Mouse (Mus musculus): ENCODE results near the gene Zbtb26.

Zbtb26 gene

DNA sequence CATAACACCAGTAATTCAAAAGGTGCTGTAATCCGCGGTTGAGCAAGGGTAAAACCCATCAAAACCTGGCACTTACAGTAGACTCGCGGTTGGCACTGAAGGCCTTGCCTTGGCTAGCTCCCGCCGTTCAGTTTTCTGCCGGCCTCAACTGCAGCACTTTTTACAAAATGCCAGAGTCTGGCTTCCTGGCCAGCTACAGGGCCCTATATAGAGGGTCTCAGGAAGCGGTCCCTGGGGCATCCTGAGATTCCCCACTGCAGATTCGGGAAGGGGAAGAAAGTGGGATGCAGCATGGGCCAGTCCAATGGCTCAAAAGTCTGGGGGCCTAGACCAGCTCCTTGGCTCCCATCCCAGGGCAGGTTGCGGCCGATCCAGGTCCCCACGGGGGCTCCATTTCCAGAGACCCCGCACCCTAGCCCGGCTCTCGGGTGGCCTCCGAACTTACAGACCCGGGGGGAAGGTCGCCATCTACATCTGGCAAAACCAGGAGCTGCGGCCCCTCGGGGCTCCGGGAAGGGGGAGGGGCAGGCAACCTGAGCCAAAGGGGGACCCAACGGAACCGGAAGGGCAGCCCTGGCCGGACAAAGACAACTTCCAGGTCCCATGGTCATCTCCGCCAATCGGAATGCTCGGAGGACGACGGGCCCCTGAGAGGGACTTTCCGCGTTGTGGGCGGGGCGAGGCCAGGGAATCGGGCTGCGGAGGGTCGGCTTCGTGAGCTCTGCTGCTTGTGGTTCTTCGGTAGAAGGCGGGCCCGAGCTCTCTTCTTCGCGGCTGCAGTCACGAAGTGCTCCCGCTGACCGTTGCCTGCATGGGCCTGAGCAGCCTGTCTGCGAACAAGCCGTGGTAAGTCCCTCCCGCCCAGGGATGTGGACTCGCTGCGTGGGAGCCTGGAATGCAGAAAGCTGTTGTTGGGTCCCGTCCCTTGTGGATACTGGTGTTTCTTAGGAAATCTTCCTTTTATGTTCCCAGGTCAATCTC lies at the start of gene Zbtb26, which contains the start of the genes Zbtb6 and Rabgap1:
Gene Zbtb26 (minus strand): TSS at position 525 of the 981 bp plus-strand sequence.
Gene Zbtb6 (minus strand): TSS at position 561 of the 981 bp plus-strand sequence.
Gene Rabgap1 (plus strand): TSS at position 669 of the 981 bp plus-strand sequence.
- DNase-seq (ENCODE audit: low spot score) = peak; percentile 97

DNA sequence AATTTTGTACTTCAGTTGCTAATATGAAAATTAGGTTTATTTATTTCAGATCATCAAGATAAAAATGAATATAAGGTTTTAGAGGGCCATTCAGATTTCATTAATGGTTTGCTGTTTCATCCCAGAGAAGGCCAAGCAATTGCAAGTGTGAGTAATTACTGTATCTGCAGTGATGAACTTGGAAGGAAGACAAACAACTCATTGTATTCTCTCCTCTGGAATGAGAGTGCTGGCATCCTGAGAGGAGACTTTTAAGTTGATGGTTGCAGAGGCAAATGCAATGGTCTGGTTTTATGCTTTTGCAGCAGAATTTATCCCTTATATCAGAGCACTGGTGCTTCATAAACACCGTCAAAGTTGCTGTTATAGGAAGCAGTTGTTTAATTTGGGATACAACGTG lies 46.0 kb upstream of the Zbtb26 start:
- no peak for DNase-seq (ENCODE audit: low spot score)

DNA sequence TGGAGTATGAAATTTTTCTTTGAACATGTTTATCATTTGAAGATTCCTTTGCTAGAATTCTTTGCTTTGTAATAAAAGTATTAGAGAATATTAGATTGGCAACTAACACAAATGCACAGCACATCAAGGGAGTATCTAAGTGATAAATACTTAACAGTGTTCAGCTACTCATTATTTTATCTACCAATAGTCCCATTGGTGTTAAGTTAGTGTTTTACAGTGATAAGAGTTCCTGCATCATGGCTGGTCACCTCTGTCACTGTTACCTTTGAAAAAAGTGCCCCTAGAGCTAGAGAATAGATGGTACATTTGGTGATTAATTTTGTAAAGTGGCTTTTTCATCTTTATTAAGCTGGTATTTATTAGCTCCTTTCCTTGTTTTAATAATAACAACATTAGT lies 43.5 kb upstream of the Zbtb26 start:
- DNase-seq (ENCODE audit: low spot score) = no peak

DNA sequence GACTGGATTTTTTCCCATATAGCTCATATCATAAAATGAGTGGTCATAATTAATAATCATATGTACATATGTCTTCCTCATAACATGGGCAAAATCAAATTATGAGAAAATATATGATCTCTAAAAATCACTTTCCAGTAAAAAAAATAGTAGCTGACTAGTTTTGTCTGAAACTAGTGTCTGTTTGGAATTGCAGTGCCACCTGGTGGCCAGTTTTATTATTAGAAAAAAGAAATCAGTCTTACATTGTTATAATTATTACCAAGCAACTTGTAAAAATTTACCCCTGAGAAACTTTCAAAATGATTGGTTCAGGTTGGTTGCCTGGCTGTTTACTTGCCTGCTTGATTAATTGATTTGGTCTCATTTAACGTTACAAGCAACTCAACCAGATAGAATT lies 42.4 kb upstream of the Zbtb26 start:
- DNase-seq (ENCODE audit: low spot score) = peak; percentile 84

DNA sequence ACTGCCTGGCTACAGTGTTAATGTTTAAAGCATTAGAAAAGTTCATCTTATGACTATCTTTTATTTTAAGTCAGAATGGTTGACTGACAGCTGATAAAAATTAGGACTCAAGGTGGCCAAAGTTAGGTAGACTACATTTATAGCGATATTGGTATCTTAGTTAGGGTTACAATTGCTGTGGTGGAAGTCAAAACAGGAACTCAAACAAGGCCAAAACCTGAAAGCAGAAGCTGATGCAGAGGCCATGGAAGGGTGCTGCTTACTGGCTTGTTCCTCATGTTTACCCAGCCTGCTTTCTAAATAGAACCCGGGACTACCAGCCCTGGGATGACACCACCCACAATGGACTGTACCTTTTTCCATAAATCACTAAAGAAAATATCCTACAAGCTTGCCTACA lies 41.2 kb upstream of the Zbtb26 start:
- DNase-seq (ENCODE audit: low spot score) = no peak

DNA sequence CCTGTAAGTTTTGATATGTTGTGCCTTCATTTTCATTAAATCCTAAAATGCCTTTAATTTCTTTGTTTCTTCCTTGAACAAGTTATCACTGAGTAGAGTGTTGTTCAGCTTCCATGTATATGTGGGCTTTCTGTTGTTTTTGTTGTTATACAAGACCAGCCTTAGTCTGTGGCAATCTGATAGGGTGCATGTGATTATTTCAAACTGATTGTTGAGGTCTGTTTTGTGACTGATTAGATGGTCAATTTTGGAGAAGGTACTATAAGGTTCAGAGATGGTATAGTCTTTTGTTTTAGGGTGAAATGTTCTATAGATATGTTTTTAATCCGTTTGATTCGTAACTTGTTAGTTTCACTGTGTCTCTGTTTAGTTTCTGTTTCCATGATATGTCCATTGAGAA lies 37.1 kb upstream of the Zbtb26 start:
- no peak for DNase-seq (ENCODE audit: low spot score)

DNA sequence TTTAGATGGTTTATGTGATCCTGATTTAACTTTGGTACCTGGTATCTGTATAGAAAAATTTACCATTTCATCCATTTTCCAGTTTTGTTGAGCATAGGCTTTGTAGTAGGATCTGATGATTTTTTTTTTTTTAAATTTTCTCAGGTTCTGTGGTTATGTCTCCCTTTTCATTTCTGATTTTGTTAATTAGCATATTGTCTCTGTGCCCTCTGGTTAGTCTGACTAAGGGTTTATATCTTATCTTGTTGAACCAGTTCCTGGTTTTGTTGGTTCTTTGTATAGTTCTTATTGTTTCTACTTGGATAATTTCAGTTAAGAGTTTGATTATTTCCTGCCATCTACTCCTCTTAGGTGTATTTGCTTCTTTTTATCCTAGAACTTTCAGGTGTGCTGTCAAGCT lies 36.6 kb upstream of the Zbtb26 start:
- DNase-seq (ENCODE audit: low spot score) = no peak

DNA sequence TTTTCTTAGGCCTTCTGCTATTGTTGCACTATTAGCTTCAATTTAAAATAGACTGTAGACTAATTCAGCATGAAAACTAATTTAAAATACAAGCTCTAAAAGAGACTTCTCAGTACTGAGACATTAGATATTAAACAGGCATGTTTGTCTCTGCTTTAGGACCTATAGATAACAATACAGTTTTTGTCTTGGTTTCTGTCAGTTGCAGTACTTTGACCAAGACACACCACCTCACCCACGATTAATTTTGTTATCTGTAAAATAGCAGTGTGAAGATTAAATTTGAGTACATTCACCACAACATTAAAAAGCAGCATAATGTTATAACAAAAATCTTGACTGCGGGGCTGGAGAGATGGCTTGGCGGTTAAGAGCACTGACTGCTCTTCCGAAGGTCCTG lies 23.3 kb upstream of the Zbtb26 start:
- no peak for DNase-seq (ENCODE audit: low spot score)

DNA sequence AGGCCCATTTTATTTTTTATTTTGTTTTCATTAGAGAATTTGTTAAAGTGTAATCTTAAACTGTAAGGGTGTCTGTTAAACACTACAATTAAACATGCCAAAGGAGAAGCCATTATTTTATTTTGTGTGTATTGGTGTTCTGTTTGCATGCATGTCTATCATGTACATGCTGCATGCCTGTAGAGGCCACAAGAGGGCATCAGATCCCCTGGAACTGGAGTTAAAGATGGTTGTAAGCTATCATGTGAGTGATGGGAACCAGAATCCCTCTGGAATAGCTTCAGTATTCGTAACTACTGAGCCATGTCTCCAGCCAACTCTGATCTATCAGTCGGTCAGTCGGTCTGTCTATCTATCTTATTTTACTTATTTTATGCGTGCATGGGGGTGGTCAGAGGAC lies 17.8 kb upstream of the Zbtb26 start:
- DNase-seq (ENCODE audit: low spot score) = no peak

DNA sequence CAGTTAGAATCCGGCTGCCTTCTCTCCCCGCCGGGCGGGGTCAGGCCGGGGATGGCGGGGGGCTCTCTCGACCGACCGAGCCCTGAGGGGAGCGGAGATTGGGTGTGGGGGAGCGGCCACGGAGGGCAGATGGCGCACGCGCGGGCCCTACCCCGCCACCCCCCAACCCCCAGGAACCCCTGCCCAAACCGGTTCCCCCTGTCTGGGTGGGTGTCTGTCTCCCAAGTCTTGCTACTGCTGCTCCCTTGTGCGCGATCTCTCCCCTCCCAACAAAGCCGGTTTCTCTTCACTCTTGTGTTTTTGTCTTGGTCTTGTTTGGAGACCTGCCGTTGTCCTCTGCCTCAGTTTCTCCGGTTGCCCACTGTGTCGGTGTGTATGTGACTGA lies 9.4 kb upstream of the Zbtb26 start:
- peak; percentile 45 for DNase-seq (ENCODE audit: low spot score)

DNA sequence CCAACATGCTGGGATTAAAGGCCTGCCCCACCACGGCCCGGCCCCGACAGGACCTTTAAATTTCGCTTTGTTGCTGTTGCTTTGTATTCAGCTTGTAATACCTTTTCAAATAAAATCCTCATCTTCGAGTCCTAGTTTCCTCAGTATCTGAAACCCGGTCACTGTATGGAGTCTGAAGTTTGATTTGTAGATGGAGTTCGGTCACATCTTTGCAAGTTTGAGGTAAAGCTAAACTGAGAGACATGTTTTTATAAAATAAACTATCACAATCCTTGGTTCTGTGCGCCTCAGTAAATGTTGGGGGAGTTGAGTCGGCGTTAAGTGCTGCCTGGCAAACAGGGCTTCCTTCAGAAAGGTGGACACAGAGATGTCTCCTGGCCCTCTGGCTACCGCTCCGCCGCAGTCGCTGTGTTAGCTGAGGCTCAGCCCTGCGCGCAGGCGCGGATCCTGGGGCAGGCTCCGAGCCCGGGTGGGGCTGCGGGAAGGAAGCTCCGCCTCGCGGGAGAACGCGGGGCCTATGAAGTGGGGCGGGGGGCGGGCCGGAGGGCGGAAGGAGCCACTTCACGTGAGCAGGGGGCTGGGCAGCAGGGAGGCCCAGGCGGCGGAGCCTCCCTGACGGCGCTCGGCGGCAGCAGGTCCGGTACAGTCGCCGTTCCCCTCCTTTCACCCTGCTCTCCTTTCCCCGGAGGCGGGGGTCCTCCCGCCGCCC lies 8.9 kb upstream of the Zbtb26 start:
- DNase-seq (ENCODE audit: low spot score) = peak; percentile 95

DNA sequence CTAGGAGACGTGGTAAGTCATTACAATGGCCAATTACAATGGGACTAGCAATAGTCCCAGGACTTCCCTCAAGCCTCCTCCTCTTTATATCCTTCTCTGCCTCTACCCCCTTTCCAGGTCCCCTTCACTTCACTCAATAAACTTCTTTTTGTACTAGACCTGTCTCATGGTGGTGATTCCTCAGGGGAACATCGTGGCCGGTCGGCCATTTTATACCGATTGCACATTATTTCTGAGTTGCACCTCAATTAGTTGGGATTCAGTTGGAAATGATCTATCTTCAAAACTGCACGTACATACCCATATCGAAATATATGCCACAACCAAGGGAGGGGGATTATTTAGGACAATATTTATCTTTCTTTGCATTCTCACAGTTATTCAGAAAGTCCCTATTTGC lies 11.3 kb downstream of the Zbtb26 start:
- DNase-seq (ENCODE audit: low spot score) = peak; percentile 62

DNA sequence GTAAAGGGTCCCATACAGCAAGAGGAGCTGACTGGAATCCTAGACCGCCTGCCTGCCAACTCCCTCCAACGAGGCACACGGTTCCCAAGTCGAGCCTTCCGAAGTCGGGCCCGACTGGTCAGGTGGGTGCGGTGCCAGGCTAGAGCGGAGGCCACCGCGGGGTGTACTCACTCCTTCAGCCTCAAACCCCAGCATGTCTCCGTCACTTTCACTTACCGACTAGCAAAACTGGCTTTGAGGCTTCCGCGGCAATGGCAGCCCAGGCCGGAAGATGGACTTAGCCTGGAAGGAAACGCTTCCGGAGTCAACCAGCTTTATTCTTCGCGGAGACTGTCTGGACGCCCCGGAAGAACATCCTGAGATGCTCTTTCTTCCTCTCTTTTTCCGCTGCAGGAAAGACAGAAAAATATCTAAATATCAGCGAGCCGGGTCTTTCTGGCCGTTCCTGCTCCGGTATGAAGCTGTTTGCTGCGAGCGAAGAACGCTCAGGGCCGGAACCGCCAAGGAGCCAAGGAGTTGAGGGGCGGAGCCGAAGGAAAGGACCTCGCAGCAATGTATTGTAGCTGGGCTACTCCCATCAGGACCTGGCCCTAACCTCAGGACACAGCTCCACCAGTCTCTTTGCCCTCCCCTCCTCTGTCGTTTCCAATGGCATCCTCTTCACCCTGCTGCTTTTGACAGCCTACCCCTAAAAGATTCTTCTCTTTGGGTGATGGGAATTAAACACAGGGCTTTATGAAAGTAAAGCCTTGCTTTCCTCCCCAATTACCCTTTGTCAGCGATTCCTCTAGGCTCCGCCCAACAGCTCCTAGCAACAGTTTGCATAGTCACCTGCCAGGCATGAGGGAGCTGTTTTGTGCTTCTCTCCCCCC lies 12.1 kb downstream of the Zbtb26 start:
- peak; percentile 96 for DNase-seq (ENCODE audit: low spot score)

DNA sequence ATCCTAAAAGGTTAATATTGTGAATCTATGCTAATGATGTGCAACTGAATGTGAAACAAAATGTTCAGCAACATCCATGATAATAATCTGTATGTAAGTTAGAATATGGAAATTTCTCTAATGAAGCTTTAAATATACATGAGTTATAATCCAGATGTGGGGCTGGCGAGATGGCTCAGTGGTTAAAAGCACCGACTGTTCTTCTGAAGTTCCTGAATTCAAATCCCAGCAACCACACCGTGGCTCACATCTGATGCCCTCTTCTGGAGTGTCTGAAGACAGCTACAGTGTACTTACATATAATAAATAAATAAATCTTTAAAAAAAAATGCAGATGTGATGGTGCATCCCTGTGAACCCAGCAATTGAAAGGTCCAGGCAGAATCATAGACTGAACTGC lies 19.3 kb downstream of the Zbtb26 start:
- DNase-seq (ENCODE audit: low spot score) = peak; percentile 41

DNA sequence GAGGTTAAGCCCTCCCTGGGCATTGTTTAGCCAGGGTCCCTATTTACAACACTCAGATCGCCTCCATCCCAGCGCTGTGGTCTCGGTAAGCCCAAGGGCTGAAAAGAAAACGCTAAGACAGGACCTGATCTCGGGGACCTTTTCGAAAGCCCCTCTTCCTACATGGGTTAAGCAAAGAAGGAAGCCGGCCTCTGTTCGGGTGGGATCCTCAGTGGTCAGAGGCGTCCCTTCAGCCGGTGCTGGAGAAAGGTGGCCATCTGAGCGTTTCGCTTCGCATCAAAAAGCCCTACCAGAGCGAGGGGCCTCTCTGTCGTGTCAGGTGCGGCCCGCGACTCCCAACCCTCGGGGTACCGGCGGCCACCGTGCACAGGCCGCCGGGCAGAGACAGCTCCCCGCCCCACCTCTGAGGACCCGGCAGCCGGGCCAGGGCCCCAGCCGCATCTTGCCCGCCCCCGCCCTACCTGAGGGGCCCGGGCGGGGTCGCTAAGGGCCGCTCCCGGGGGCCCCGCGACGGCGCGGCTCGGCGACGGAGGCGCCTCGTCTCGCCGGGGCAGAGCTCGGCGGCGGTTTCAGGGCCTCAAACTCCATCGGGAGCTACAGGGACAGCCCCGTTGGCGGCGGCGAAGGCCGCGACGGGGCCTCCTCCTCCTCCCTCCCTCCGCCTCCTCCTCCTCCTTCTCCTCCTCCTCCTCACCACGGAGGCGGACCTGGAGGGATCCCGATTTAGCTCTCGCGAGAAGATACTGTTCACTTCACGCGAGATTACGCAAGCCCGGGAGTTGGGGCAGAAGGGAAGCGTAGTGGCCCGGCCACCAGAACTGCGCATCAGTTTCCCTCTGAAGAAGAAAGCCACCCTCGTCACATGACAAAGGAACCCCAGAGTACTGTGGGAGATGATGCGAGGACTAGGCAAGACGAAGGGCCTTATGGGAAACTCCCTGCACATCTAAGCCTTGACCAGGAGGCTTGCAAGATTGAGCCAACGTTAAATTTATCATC lies 20.3 kb downstream of the Zbtb26 start, which contains the start of gene Rc3h2:
Gene Rc3h2 (minus strand): TSS at position 598 of the 999 bp plus-strand sequence.
- DNase-seq (ENCODE audit: low spot score) = peak; percentile 99

DNA sequence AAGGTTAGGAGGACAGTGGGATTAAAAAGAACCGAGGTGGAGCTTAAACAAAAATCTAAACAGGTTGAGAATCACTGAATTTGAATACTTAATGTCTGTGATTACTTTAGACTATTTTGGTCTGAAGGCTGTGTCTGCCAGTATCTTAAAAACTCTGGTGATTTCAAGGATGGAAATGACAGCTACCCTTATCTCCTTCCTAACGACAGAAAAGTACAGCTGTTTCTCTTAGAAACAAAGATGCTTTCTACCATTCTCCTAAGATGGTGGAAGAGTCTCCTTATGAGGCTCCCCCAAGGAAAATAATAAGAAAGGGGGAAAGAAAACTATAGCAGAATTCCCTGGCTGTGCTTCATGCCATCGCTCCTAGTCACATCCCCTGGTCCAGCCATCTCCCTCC lies 21.0 kb downstream of the Zbtb26 start:
- no peak for DNase-seq (ENCODE audit: low spot score)

DNA sequence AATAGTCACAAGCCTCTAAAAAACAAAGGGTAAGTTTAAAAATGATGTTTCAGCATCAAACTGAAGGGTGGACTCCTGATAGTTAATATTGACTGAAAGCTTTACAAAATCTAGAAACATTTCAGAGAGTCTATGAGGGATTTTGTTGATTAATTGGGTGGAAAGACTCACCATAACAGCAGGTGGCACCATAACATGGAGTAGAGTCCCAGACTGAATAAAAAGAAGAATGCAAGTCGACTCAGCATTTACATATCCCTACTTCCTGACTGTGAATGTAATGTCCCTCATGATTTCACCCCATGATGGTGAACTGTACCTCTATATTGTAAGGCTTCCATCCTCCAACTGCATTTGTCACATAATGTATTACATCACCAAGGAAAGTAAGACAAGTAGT lies 47.4 kb downstream of the Zbtb26 start:
- DNase-seq (ENCODE audit: low spot score) = peak; percentile 55

DNA sequence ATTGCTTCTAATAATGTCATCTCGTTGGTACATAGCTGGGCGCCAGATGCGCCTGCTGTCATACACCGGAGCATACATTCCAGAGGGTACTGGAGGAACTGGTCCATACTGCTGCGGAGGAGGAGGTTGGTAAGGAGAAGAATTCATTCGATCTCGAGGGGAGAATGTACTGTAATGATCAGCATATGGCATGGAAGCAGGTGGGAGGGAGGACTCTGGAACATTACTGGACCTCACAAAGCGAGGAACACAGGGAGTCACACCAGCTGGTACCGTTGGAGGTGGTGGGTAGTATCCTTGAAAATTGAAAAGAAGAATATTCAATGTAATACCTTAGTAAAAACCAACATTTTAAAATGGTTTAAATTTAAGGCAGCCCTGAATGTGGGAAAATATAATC lies 60.0 kb downstream of the Zbtb26 start:
- no peak for DNase-seq (ENCODE audit: low spot score)
